Mouse (Mus musculus): ENCODE measurements around the gene Dpf1.
A peak's percentile ranks its signal among the peaks of the same experiment; 100 is the strongest.

DNA sequence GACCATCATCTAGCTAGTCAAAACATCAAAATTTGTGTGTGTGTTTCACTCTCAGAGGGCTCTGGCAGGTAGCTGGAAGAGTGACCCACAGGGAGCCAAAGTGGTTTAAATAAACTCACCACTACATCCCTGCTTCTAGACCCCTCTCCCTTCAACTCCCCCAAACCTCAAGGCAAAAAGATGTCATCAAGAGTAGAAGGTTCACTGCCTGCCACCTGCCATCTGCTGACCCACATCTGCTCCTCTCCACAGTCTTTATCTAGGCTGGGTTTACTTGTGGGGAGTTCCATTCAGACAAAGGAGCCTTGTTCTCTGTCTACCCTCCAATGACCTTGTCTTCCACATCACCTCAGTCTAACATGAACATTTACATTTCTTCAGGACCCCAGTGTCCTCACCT is 24.5 kb upstream of the Dpf1 start:
- TF ChIP-seq GABPA (IDR thresholded peaks at IDR 0.05; ENCODE audit: low read depth, low read length): no peak
- TF ChIP-seq TAL1 (IDR thresholded peaks at IDR 0.05; ENCODE audit: low read length): no peak
- no peak for TF ChIP-seq ELF1 (IDR thresholded peaks at IDR 0.05; ENCODE audit: low read depth, low read length)
- TF ChIP-seq NELFE (IDR thresholded peaks at IDR 0.05; ENCODE audit: low read depth, low read length): no peak
- TF ChIP-seq CTCF (IDR thresholded peaks at IDR 0.05 in 2 of 3, conservative IDR thresholded peaks at IDR 0.05 in 1 of 3; ENCODE audit: control insufficient read depth in 1 of 3, insufficient read depth in 1 of 3, low read depth in 2 of 3, low read length in 3 of 3, poor library complexity in 1 of 3, severe bottlenecking in 1 of 3): no peak
- TF ChIP-seq GATA1 (IDR thresholded peaks at IDR 0.05; ENCODE audit: low read depth, low read length): 0 out of 2 replicates have a peak, but pooled peaks have one; percentile 5
